Mouse (Mus musculus) CH12.LX (cell line): ENCODE results near the gene Rufy1.
A peak's percentile ranks its signal among the peaks of the same experiment; 100 is the strongest.

Experiments used
- CTCF ChIP-seq, 2 experiments: IDR thresholded peaks in 1 of 2; conservative IDR thresholded peaks in 1 of 2; 2 replicates each; pipeline ENCODE4 v1.5.1; 2011 to 2012; ENCODE audit warnings: low read depth in 2 of 2, low read length in 2 of 2, improper control_type of control experiment in 1 of 2, inconsistent platforms in 1 of 2, mild to moderate bottlenecking in 1 of 2, moderate library complexity in 1 of 2
- EP300 ChIP-seq: IDR thresholded peaks from 2 replicates; pipeline ENCODE4 v1.6.1; 2011; ENCODE audit warnings: low read length, improper control_type of control experiment
- POLR2A ChIP-seq: IDR thresholded peaks from 2 replicates; pipeline ENCODE4 v1.6.1; 2011; ENCODE audit warnings: low read depth, mild to moderate bottlenecking, improper control_type of control experiment, low read length
- ZC3H11A ChIP-seq: IDR thresholded peaks from 2 replicates; pipeline ENCODE4 v1.6.1; 2012; ENCODE audit warnings: low read depth, mild to moderate bottlenecking, inconsistent platforms, low read length, improper control_type of control experiment

DNA sequence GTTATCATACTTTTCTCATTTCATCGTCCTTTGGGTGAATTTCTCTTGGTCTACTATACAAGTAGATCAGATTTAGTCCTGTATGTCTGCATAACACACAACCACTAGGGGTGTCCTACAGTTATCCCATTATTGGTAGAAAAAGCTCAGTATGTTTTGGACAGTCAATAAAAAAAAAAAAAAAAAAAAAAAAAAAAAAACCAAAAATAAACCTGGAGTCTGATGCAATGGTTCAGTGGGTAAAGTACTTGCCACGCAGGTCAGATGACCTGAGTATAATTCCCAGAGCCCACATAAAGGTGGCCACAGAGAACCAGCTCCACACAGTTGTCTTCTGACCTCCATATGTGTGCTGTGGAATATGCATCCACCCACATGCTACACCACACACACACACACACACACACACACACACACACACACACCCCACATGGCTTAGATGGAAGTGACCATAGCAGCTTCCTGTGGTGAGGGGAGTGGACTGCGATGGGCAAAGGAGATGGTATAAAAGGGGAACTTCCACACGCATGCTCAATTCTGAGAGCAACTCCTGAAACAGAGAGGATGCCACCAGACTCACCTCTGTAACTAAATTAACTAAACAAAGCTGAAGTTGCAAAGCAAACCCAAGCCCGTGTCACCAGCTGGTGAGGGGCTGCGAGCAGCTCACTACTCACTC lies 15.2 kb downstream of the Rufy1 start:
- TF ChIP-seq EP300 (no peak), CTCF (conservative IDR thresholded peaks at IDR 0.05 in 1 of 2, IDR thresholded peaks at IDR 0.05 in 1 of 2; ENCODE audit: low read depth in 2 of 2, low read length in 2 of 2) (peak in 1 of 2 experiments; percentile 7; a peak in 1 of 4 replicates), ZC3H11A (no peak), POLR2A (no peak)
